Mouse (Mus musculus) effector memory CD4-positive, alpha-beta T cell, adult 7 months (primary cell): ENCODE data around the gene Npff. TPM values are rescaled to one million over a fixed set of nuclear protein-coding genes. Genes with fewer than 3 reads are reported as not detected.

Source experiments
- polyA plus RNA-seq: library from polyadenylated mRNA; unstranded; fragments of 100-300 nt; shearing (Covaris generic); gene quantifications from one replicate; pipeline ENCODE4 v1.2.1, GENCODE M21; 2017

The Npff gene
- 1.7 TPM for polyA plus RNA-seq

DNA sequence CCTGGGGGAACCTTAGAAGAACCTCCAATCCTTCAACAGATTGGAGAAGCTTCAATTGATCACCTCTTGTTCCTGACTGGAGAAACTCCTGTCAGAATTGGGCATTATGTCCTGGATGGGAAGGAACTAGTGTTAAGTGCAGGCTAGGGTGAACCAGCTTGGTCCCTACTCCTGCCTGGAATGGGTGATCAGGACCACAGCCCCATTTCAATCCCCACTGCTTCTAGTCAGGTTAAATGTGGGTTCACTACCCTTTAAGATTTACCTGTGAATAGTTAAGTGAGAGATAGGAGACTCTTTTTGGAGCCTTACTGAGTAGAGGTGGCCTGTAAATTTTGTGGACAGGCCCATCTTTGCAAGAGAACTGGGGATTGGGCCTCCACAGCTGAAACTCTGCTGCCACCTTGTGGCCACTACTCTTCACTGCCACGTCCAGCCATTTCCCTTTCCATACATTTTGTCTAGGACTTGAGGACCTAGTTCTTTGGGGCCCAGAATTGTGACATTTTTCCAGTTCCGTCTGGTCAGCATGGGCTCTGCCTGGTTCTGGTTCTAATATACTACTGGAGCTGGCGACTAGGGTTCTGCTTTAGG, at the start of gene Npff:
Gene Npff, minus strand, starts transcription at position 51 of the 594 bp plus-strand sequence.

DNA sequence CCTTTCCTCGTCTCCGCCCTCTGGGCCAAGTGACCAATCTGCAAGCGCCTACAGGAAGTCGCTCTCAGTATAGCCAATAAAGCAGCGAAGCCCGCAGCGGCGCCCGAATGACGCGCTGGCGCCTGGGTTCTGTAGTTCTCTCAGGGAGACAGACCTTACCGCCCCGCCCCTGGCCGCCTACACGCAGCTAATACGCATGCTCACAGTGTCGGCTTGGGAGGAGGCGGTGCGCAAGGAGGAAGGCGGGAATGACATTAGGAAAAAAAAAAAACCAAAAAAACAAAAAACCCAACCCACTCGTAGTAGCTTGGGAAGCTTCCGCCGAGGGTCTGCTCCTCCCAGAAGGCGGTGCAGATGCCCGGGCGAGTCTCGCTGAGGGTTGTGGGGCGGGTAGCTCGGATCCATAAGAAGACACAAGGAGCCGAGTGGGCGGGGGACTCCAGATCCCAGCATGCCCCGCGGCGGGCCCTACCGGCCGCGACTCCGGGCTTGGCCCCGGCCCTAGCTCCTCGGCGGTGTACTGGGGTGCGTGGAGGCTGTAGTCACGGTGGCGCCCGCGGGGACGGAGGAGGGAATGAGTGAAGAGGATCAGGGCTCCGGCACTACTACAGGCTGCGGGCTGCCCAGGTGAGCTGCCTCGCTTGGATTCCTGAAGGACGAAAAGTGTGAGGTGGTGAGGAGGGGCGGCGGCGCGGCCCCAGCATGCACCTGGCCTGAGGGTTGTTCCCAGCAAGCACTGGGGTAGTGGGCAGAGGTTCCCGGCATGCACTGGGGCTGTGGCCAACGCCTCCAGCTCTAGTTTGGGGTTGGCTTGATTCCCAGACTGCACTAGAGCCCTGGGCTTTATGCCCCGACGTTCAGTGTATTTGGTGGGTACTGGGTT, 6.5 kb downstream of the Npff start, which contains the start of gene Tarbp2:
Gene Tarbp2, plus strand, starts transcription at position 217 of the 883 bp plus-strand sequence.

DNA sequence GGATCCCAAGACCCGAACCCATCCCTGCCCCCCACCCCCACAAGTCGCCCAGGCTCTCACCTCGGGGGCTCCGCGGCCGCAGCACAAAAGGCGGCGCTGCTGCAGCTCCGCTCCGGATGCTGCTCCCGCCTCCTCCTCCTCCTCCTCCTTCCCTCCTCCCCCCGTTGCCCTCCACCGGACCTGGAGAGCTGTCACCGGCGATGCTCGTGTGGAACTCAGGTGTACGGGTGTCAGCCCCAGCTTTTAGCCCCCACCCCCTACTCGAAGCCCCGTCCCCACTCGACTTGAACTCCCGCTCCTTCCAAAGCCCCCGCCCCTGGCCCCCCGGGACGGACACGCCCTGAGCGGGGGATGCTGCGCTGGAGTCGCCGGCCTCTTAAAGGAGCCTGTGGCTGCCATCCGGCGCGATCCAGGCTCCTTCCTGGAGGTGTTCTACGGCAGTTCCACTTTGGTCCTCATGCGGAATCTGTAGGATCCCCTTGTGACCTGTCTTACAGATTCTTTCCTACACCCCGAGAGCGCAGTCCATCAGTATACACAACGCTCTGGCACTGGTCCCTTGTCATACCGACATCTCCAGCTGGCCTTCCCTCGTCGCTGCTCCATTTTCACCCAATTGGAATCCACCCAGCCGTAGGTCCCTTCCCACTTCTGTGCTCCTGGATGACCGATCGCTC, 7.9 kb downstream of the Npff start, which contains the start of gene Map3k12:
Gene Map3k12, minus strand, starts transcription at position 337 of the 677 bp plus-strand sequence.

DNA sequence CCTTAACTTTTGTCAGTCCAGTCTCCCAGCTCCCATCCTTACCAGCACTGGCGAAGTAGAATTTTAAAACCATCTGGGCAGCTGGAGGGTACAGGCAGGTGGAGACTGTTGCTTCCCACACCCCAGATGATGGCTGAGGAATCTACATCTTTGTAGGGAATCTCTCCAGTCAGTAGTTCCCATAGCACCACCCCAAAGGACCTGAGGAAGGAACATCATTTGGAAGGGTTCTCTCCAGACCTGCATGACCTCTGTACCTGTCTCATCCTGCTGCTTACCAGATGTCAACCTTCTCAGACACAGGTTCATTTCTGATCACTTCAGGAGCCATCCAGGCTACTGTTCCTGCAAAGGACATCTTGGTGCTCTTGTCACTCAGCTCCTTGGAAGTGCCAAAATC, 21.3 kb downstream of the Npff start, which contains the start of gene Gm10337:
Gene Gm10337, plus strand, starts transcription at position 276 of the 400 bp plus-strand sequence.

Other genes starting within 250 kb of the Npff start
- gene Mfsd5, start 245.5 kb downstream of the Npff start, polyA plus RNA-seq = 40.0 TPM
- 1.2 TPM for gene Espl1, start 228.7 kb downstream of the Npff start, polyA plus RNA-seq
- 421 TPM for gene Pfdn5, start 198.8 kb downstream of the Npff start, polyA plus RNA-seq
- gene Myg1, start 193.2 kb downstream of the Npff start, polyA plus RNA-seq = 49.8 TPM
- 42.9 TPM for gene Aaas, start 174.2 kb downstream of the Npff start, polyA plus RNA-seq
- not detected for gene Sp7, start 157.8 kb downstream of the Npff start, polyA plus RNA-seq
- gene Sp1, start 118.8 kb downstream of the Npff start, polyA plus RNA-seq = 17.0 TPM
- gene Amhr2, start 79.6 kb downstream of the Npff start, polyA plus RNA-seq = not detected
- gene Prr13, start 65.9 kb downstream of the Npff start, polyA plus RNA-seq = 682 TPM
- 99.4 TPM for gene Pcbp2, start 54.4 kb downstream of the Npff start, polyA plus RNA-seq
- gene Gm10337, start 21.2 kb downstream of the Npff start, polyA plus RNA-seq = not detected
- 6.5 TPM for gene Map3k12, start 7.9 kb downstream of the Npff start, polyA plus RNA-seq
- 56.5 TPM for gene Tarbp2, start 6.8 kb downstream of the Npff start, polyA plus RNA-seq
- gene Gm28047, start 100.1 kb upstream of the Npff start, polyA plus RNA-seq = not detected
- gene Atf7, start 100.5 kb upstream of the Npff start, polyA plus RNA-seq = 30.2 TPM
- 13.8 TPM for gene Atp5g2, start 147.4 kb upstream of the Npff start, polyA plus RNA-seq
- gene Calcoco1, start 197.2 kb upstream of the Npff start, polyA plus RNA-seq = 19.1 TPM